Mouse (Mus musculus): ENCODE results near the gene a. TPM values are rescaled to one million over a fixed set of nuclear protein-coding genes. Genes with fewer than 3 reads are reported as not detected.

The a gene
- polyA plus RNA-seq, 1 experiment from 2014 or later, result not detected

DNA sequence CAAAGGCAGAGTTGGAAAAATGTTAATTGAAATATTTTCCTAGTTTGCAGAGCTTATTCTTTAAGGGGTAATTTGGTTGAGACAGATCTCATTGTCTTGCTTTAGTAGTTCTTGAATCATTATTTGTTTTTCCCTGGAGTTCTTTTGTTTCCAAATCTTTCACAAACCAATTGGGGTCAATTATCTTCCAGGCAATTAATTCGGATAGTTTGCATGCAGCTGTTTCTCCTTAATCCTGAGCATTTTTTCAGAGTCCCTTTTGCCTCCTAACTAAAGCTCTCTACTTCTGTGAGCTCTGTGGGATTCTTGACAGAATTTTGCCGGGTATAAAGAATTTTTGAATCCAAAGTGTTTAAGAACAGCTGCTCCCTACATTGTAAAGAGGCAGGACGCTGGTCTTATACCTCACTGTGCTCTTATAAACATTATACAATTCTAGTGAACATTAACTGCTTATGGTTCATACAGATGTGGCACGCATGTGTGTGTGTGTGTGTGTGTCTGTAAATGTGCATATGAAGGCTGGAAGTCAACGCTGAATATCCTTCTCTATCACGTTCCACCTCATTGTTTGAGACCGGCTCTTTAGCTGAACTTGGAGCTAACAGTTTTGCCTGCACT, 134.3 kb downstream of the a start:
- no peak overlapping the region for H3K9ac ChIP-seq (ENCODE audit: low read length)
- no peaks in the 10 kb centered on the region for H3K4me1 ChIP-seq (ENCODE audit: control insufficient read depth in 2 of 2, insufficient read depth in 2 of 2, low read length in 2 of 2)
- WGBS, result 71% methylated on average over 7 of the region's 7 CpGs
- no peak overlapping the region for H3K4me3 ChIP-seq (ENCODE audit: control insufficient read depth in 1 of 2, insufficient read depth in 1 of 2, low read depth in 1 of 2, low read length in 2 of 2)
- no peaks in the 10 kb centered on the region for H3K27me3 ChIP-seq (ENCODE audit: control insufficient read depth, insufficient read depth, low read length)
- no peaks in the 10 kb centered on the region for H3K36me3 ChIP-seq (ENCODE audit: control insufficient read depth, insufficient read depth, low read length)
- no peak for ATAC-seq (ENCODE audit: insufficient number of reproducible peaks, insufficient read depth, low FRiP score, low read depth)
- H3K27ac ChIP-seq (replicated peaks in 1 of 2; ENCODE audit: control insufficient read depth in 1 of 2, insufficient read depth in 1 of 2, low read depth in 2 of 2, low read length in 2 of 2), result no peak overlapping the region
- H3K4me2 ChIP-seq (ENCODE audit: low read length), result no peak overlapping the region
- H3K9me3 ChIP-seq (ENCODE audit: control insufficient read depth, low read length), result no peaks in the 10 kb centered on the region

DNA sequence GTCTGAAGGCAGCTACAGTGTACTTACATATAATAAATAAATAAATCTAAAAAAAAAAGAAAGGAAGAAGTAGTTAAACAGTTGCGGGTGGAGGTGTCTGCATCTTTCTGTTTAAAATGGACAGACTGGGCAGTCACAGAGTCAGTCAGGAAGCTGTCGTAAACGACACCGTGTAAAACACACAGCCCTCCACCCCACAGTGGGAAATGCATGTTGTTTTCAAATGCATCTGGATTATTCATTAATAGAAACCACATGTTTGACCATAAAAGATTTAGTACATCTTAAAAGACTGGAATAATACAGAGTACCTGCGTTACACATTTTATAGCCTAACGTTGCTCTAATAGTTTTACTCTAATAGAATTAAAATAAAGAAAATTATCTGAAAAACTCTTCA, 135.6 kb downstream of the a start:
- Histone ChIP-seq H3K9me3 (ENCODE audit: control insufficient read depth, low read length) (no peaks in the 10 kb centered on the region), H3K4me3 (ENCODE audit: control insufficient read depth in 1 of 2, insufficient read depth in 1 of 2, low read depth in 1 of 2, low read length in 2 of 2) (no peak overlapping the region), H3K27me3 (ENCODE audit: control insufficient read depth, insufficient read depth, low read length) (no peaks in the 10 kb centered on the region), H3K36me3 (ENCODE audit: control insufficient read depth, insufficient read depth, low read length) (no peaks in the 10 kb centered on the region), H3K27ac (replicated peaks in 1 of 2; ENCODE audit: control insufficient read depth in 1 of 2, insufficient read depth in 1 of 2, low read depth in 2 of 2, low read length in 2 of 2) (no peak overlapping the region), H3K4me1 (ENCODE audit: control insufficient read depth in 2 of 2, insufficient read depth in 2 of 2, low read length in 2 of 2) (no peaks in the 10 kb centered on the region), H3K4me2 (ENCODE audit: low read length) (no peak overlapping the region), H3K9ac (ENCODE audit: low read length) (no peak overlapping the region)
- WGBS, result 91% methylated on average over 6 of the region's 6 CpGs
- ATAC-seq (ENCODE audit: insufficient number of reproducible peaks, insufficient read depth, low FRiP score, low read depth), result no peak

DNA sequence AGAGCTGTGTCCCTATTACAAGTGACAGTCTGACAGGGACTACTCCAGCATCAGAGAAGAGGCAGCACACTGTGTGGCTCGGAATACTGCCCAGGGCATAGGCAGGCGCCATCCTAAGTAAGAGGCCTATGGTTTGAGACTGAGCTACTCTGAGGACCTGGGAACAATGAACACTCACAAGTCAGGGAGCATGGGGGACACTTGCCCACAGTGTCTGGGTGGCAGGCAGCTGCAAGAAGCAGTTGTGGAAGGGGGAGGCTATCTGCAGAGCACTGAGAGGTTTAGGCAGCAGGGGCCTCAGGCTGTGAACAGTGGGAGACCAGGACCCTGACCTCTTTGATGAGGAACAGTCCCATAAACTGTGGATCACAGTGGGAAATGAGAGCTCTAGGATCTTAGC, 137.1 kb downstream of the a start:
- no peak overlapping the region for H3K27ac ChIP-seq (replicated peaks in 1 of 2; ENCODE audit: control insufficient read depth in 1 of 2, insufficient read depth in 1 of 2, low read depth in 2 of 2, low read length in 2 of 2)
- no peaks in the 10 kb centered on the region for H3K4me1 ChIP-seq (ENCODE audit: control insufficient read depth in 2 of 2, insufficient read depth in 2 of 2, low read length in 2 of 2)
- H3K4me2 ChIP-seq (ENCODE audit: low read length), result no peak overlapping the region
- 54% methylated on average over 2 of the region's 2 CpGs for WGBS
- H3K9me3 ChIP-seq (ENCODE audit: control insufficient read depth, low read length), result no peaks in the 10 kb centered on the region
- no peak overlapping the region for H3K9ac ChIP-seq (ENCODE audit: low read length)
- no peak for ATAC-seq (ENCODE audit: insufficient number of reproducible peaks, insufficient read depth, low FRiP score, low read depth)
- no peaks in the 10 kb centered on the region for H3K27me3 ChIP-seq (ENCODE audit: control insufficient read depth, insufficient read depth, low read length)
- no peaks in the 10 kb centered on the region for H3K36me3 ChIP-seq (ENCODE audit: control insufficient read depth, insufficient read depth, low read length)
- H3K4me3 ChIP-seq (ENCODE audit: control insufficient read depth in 1 of 2, insufficient read depth in 1 of 2, low read depth in 1 of 2, low read length in 2 of 2), result no peak overlapping the region

DNA sequence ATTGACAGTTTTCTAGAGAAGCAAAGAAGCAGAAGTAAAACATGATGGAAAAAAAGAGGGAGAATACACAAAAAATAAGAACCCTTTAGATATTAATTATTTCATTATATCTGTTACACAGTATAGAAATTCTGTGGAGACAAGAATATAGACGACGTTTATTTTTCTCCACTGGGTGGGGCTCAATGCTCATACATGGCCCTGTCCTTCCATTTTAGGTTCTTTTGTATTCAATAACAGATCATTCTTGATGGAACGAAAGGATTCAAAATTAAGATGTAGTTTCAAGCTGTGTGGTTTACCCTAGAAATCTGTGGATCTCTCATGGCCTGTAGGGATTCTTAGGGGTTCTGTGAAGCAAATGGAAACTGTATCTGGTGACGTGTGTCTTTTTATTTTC, 142.7 kb downstream of the a start:
- Histone ChIP-seq H3K9me3 (ENCODE audit: control insufficient read depth, low read length) (no peaks in the 10 kb centered on the region), H3K27ac (replicated peaks in 1 of 2; ENCODE audit: control insufficient read depth in 1 of 2, insufficient read depth in 1 of 2, low read depth in 2 of 2, low read length in 2 of 2) (no peak overlapping the region), H3K9ac (ENCODE audit: low read length) (no peak overlapping the region), H3K27me3 (ENCODE audit: control insufficient read depth, insufficient read depth, low read length) (no peaks in the 10 kb centered on the region), H3K4me2 (ENCODE audit: low read length) (no peak overlapping the region), H3K36me3 (ENCODE audit: control insufficient read depth, insufficient read depth, low read length) (no peaks in the 10 kb centered on the region), H3K4me3 (ENCODE audit: control insufficient read depth in 1 of 2, insufficient read depth in 1 of 2, low read depth in 1 of 2, low read length in 2 of 2) (no peak overlapping the region), H3K4me1 (ENCODE audit: control insufficient read depth in 2 of 2, insufficient read depth in 2 of 2, low read length in 2 of 2) (no peaks in the 10 kb centered on the region)
- WGBS, result 81% methylated on average over 4 of the region's 4 CpGs
- ATAC-seq (ENCODE audit: insufficient number of reproducible peaks, insufficient read depth, low FRiP score, low read depth), result no peak

DNA sequence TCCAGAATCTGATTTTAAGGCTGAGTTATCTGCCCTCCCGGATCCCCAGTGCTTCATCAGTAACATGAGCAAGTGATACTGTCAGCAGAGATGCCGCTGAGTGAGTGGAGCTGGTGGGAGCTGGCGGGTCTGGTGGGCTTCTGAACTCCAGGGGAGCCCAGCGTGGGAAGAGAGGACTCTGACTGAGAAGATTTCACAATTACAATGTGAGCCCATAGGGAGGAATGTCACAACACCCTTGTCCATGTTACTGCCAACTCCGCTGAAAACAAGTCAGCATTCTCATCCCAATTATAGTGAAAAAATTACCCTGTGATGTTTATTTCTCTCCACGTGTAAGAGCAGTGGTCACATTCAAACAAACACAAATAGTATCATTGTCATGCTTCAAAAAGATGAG, 144.9 kb downstream of the a start:
- no peak overlapping the region for H3K9ac ChIP-seq (ENCODE audit: low read length)
- H3K27me3 ChIP-seq (ENCODE audit: control insufficient read depth, insufficient read depth, low read length), result no peaks in the 10 kb centered on the region
- no peak overlapping the region for H3K4me2 ChIP-seq (ENCODE audit: low read length)
- H3K36me3 ChIP-seq (ENCODE audit: control insufficient read depth, insufficient read depth, low read length), result no peaks in the 10 kb centered on the region
- ATAC-seq (ENCODE audit: insufficient number of reproducible peaks, insufficient read depth, low FRiP score, low read depth), result no peak
- 60% methylated on average over 6 of the region's 6 CpGs for WGBS
- no peaks in the 10 kb centered on the region for H3K9me3 ChIP-seq (ENCODE audit: control insufficient read depth, low read length)
- H3K27ac ChIP-seq (replicated peaks in 1 of 2; ENCODE audit: control insufficient read depth in 1 of 2, insufficient read depth in 1 of 2, low read depth in 2 of 2, low read length in 2 of 2), result no peak overlapping the region
- no peaks in the 10 kb centered on the region for H3K4me1 ChIP-seq (ENCODE audit: control insufficient read depth in 2 of 2, insufficient read depth in 2 of 2, low read length in 2 of 2)
- no peak overlapping the region for H3K4me3 ChIP-seq (ENCODE audit: control insufficient read depth in 1 of 2, insufficient read depth in 1 of 2, low read depth in 1 of 2, low read length in 2 of 2)

DNA sequence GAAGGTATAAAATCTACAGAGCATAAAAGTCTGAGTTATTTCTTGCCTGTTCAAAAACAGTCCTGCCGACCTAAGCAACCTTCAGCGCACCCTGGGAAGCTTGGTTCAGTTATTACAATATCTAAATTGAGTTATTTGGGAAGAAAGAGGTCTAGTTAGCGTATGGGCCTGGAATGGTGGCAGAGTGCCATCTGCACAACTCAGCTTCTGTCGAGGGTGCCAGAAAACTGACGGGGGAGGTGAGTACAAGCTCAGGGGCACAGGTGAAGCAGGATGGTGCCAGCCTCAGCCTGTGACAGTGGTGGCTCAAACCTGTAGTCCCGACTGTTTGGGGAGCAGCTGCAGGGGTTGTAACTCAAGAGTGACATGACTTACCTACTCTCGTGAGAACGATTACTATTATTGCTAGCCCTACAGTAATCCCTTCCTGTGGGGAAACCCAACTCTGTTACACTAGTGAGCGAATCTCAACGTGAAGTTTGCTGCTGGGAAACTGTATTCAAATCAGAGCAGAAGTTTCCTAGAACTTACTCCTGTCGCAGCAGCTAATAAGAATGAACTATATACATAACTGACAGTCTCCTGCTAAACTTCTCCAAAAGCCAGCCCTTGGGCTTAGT, 145.4 kb downstream of the a start:
- no peak overlapping the region for H3K9ac ChIP-seq (ENCODE audit: low read length)
- no peaks in the 10 kb centered on the region for H3K27me3 ChIP-seq (ENCODE audit: control insufficient read depth, insufficient read depth, low read length)
- H3K4me1 ChIP-seq (ENCODE audit: control insufficient read depth in 2 of 2, insufficient read depth in 2 of 2, low read length in 2 of 2), result no peaks in the 10 kb centered on the region
- ATAC-seq (ENCODE audit: insufficient number of reproducible peaks, insufficient read depth, low FRiP score, low read depth), result no peak
- WGBS, result 76% methylated on average over 11 of the region's 11 CpGs
- H3K9me3 ChIP-seq (ENCODE audit: control insufficient read depth, low read length), result no peaks in the 10 kb centered on the region
- H3K36me3 ChIP-seq (ENCODE audit: control insufficient read depth, insufficient read depth, low read length), result no peaks in the 10 kb centered on the region
- no peak overlapping the region for H3K27ac ChIP-seq (replicated peaks in 1 of 2; ENCODE audit: control insufficient read depth in 1 of 2, insufficient read depth in 1 of 2, low read depth in 2 of 2, low read length in 2 of 2)
- H3K4me2 ChIP-seq (ENCODE audit: low read length), result no peak overlapping the region
- H3K4me3 ChIP-seq (ENCODE audit: control insufficient read depth in 1 of 2, insufficient read depth in 1 of 2, low read depth in 1 of 2, low read length in 2 of 2), result no peak overlapping the region

DNA sequence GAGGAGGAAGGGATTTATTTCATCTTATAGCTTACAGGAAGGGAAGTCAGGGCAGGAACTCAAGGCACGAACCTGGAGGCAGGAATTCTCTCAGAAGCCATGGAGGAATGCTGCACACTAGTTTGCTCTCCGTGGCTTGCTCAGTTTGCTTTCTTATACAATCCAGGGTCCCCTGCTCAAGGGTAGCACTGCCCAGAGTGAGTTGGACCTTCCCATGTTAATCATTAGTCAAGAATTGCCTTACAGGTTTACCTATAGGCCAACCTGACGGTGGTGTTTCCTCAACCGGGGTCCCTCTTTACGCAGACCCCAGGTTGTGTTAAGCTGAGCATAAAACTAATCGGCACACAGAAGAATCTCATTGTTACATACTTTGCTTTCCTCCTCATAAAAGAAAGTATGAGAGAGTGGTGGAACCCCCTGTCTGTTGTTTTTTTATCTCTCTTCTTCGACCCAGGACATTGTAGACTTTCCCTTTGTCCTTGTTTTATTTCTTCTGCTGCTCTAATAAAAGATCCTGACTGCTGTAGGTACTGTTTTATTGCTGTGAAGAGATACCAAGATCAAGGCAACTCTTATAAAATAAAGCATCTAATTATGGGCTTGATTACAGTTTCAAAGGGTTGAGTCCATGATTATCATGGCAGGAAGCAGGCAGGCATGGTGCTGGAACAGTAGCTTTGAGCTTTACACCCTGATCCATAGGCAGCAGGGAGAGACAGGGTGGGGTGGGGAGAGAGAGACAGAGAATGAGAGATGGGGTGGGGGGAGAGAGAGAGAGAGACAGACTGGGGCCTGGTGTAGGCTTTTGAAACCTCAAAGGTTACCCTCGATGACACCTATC, 146.6 kb downstream of the a start:
- ATAC-seq (ENCODE audit: insufficient number of reproducible peaks, insufficient read depth, low FRiP score, low read depth), result no peak
- H3K4me2 ChIP-seq (ENCODE audit: low read length), result no peak overlapping the region
- H3K27me3 ChIP-seq (ENCODE audit: control insufficient read depth, insufficient read depth, low read length), result no peaks in the 10 kb centered on the region
- no peak overlapping the region for H3K4me3 ChIP-seq (ENCODE audit: control insufficient read depth in 1 of 2, insufficient read depth in 1 of 2, low read depth in 1 of 2, low read length in 2 of 2)
- no peaks in the 10 kb centered on the region for H3K36me3 ChIP-seq (ENCODE audit: control insufficient read depth, insufficient read depth, low read length)
- WGBS, result 80% methylated on average over 8 of the region's 8 CpGs
- H3K9me3 ChIP-seq (ENCODE audit: control insufficient read depth, low read length), result no peaks in the 10 kb centered on the region
- no peaks in the 10 kb centered on the region; a peak in 1 of 4 replicates for H3K4me1 ChIP-seq (ENCODE audit: control insufficient read depth in 2 of 2, insufficient read depth in 2 of 2, low read length in 2 of 2)
- no peak overlapping the region for H3K27ac ChIP-seq (replicated peaks in 1 of 2; ENCODE audit: control insufficient read depth in 1 of 2, insufficient read depth in 1 of 2, low read depth in 2 of 2, low read length in 2 of 2)
- no peak overlapping the region for H3K9ac ChIP-seq (ENCODE audit: low read length)
